Mouse (Mus musculus): ENCODE results near the gene Fam90a1b. TPM values are rescaled to one million over a fixed set of nuclear protein-coding genes. Genes with fewer than 3 reads are reported as not detected.
"Not testable (repeated sequence)": the region's sequence is repeated elsewhere in the genome, so short reads cannot be mapped to it uniquely, and the experiment has no call there.

The Fam90a1b gene
- 0.12 TPM in 1 of 2 replicates, not detected in the other for polyA plus RNA-seq (2014; fragmentation: Nextera tagmentation; extraction: Ambion mirVana)

GRCm38 (mm10) chrX:94366670-94367241, at the start of gene Fam90a1b, which contains the start of gene Apoo:
TSS of gene Fam90a1b (minus strand) at chrX:94366777.
TSS of gene Apoo (plus strand) at chrX:94367117.
- Histone ChIP-seq H3K4me1 (replicated peaks; ENCODE audit: control insufficient read depth, insufficient read depth, low read length) (no peaks in the 10 kb centered on the region), H3K27me3 (replicated peaks; ENCODE audit: control insufficient read depth, insufficient read depth, low read length) (peaks cover 51% of the 10 kb centered on the region), H3K4me2 (ENCODE audit: low read length) (peak within 1 kb of the TSS; percentile 51), H3K9ac (ENCODE audit: low read length) (peak within 1 kb of the TSS; percentile 39), H3K4me3 (ENCODE audit: low read depth, low read length) (peak within 1 kb of the TSS; percentile 52), H3K27ac (ENCODE audit: low read depth) (no peak within 1 kb of the TSS), H3K36me3 (ENCODE audit: control insufficient read depth, insufficient read depth, low read length) (no peaks in the 10 kb centered on the region), H3K9me3 (ENCODE audit: control insufficient read depth, low read length) (no peaks in the 10 kb centered on the region)
- WGBS, result 7% methylated on average over 45 of the region's 46 CpGs
- ATAC-seq (replicated peaks; ENCODE audit: low FRiP score, low TSS enrichment, low read depth) (peak; percentile 98), DNase-seq (ENCODE audit: low spot score) (peak; percentile 94)

DNA sequence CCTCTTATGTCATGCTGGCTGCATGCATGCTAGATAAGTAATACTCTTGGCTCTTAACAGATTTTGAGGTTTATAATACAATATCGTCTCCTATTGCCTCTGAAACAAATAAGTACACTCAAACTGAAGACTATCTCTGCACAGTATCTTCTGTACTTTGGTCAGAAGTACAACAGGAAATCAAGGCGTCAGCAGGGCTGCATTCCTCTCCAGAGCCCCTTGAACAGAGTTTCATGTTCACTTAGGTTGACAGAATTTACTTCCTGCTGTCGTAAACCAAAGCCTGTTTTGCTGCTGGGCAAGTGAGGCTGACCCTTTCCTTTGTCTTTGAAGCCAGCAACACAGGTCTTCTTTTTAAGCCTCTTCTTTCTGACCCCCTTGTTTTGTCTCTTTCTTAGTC, 42.4 kb upstream of the Fam90a1b start:
- Histone ChIP-seq H3K36me3 (ENCODE audit: control insufficient read depth, insufficient read depth, low read length) (no peaks in the 10 kb centered on the region), H3K27me3 (replicated peaks; ENCODE audit: control insufficient read depth, insufficient read depth, low read length) (peaks cover 3% of the 10 kb centered on the region; the same call in 1 of the 2 replicates), H3K9me3 (ENCODE audit: control insufficient read depth, low read length) (no peaks in the 10 kb centered on the region), H3K27ac (ENCODE audit: low read depth) (no peak overlapping the region), H3K9ac (ENCODE audit: low read length) (no peak overlapping the region), H3K4me3 (ENCODE audit: low read depth, low read length) (no peak overlapping the region), H3K4me1 (replicated peaks; ENCODE audit: control insufficient read depth, insufficient read depth, low read length) (no peaks in the 10 kb centered on the region), H3K4me2 (ENCODE audit: low read length) (no peak overlapping the region)
- DNase-seq (ENCODE audit: low spot score) (no peak), ATAC-seq (replicated peaks; ENCODE audit: low FRiP score, low TSS enrichment, low read depth) (no peak)
- 31% methylated on average over 3 of the region's 3 CpGs for WGBS

DNA sequence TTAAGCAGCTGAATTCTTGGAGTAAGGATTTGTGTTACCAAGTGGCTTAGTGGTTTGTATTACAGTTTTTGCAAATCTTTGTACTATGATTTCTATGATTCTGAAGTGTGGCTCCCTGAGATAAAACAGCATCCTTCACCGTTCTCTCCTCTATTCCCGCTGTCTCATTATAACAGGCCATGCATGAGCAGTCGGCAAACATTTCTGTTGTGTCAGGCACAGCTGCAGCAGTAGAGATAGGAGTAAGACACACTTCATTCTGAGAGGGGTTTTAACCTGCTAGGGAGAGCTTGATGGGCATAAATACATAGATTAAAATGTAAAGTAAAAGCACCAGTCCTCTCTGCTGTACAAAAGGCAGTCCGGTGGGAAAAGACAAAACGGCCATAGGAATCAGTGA, 12.2 kb upstream of the Fam90a1b start:
- no peak for DNase-seq (ENCODE audit: low spot score)
- H3K27ac ChIP-seq (ENCODE audit: low read depth), result no peak overlapping the region
- no peak overlapping the region for H3K4me3 ChIP-seq (ENCODE audit: low read depth, low read length)
- peaks cover 9% of the 10 kb centered on the region; the same call in 1 of the 2 replicates for H3K36me3 ChIP-seq (ENCODE audit: control insufficient read depth, insufficient read depth, low read length)
- no peak for ATAC-seq (replicated peaks; ENCODE audit: low FRiP score, low TSS enrichment, low read depth)
- H3K4me1 ChIP-seq (replicated peaks; ENCODE audit: control insufficient read depth, insufficient read depth, low read length), result no peaks in the 10 kb centered on the region
- no peak overlapping the region for H3K9ac ChIP-seq (ENCODE audit: low read length)
- no peaks in the 10 kb centered on the region for H3K9me3 ChIP-seq (ENCODE audit: control insufficient read depth, low read length)
- 86% methylated on average over 5 of the region's 5 CpGs for WGBS
- no peaks in the 10 kb centered on the region for H3K27me3 ChIP-seq (replicated peaks; ENCODE audit: control insufficient read depth, insufficient read depth, low read length)
- H3K4me2 ChIP-seq (ENCODE audit: low read length), result no peak overlapping the region

DNA sequence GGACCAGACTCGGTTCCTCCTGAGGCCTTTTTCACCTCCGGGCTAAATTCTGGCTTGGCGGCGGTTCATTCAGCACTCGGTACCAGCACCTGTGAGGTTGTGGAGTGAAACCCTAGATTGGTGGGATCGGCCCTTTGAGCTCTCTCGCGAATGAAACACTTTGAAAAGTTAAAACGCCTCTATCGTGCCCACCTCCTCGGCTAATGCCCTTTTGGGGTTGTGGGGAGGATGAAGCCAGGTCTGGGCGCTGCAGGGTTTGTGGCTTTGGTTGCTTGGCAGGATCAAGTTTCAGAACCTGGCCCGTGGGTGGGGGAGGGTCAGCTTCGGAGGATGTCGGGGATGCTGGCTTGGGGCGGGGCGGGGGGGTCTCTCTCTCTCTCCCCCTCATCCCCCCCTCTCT, 671 bp upstream of the Fam90a1b start:
- peak; percentile 47 for ATAC-seq (replicated peaks; ENCODE audit: low FRiP score, low TSS enrichment, low read depth)
- Histone ChIP-seq H3K9me3 (ENCODE audit: control insufficient read depth, low read length) (no peaks in the 10 kb centered on the region), H3K9ac (ENCODE audit: low read length) (peak overlapping the region; percentile 39), H3K4me2 (ENCODE audit: low read length) (peak overlapping the region; percentile 38), H3K4me3 (ENCODE audit: low read depth, low read length) (peak overlapping the region; percentile 52), H3K4me1 (replicated peaks; ENCODE audit: control insufficient read depth, insufficient read depth, low read length) (no peaks in the 10 kb centered on the region), H3K36me3 (ENCODE audit: control insufficient read depth, insufficient read depth, low read length) (no peaks in the 10 kb centered on the region), H3K27ac (ENCODE audit: low read depth) (no peak overlapping the region), H3K27me3 (replicated peaks; ENCODE audit: control insufficient read depth, insufficient read depth, low read length) (peaks cover 47% of the 10 kb centered on the region)
- WGBS, result 22% methylated on average over 15 of the region's 17 CpGs
- no peak for DNase-seq (ENCODE audit: low spot score)

GRCm38 (mm10) chrX:94366029-94366428, 548 bp downstream of the Fam90a1b start:
- ATAC-seq (replicated peaks; ENCODE audit: low FRiP score, low TSS enrichment, low read depth) (no peak), DNase-seq (ENCODE audit: low spot score) (peak; percentile 68)
- no peaks in the 10 kb centered on the region for H3K36me3 ChIP-seq (ENCODE audit: control insufficient read depth, insufficient read depth, low read length)
- H3K4me2 ChIP-seq (ENCODE audit: low read length), result peak overlapping the region; percentile 51
- H3K4me1 ChIP-seq (replicated peaks; ENCODE audit: control insufficient read depth, insufficient read depth, low read length), result no peaks in the 10 kb centered on the region
- H3K4me3 ChIP-seq (ENCODE audit: low read depth, low read length), result peak overlapping the region; percentile 27
- WGBS, result 20% methylated on average over 16 of the region's 16 CpGs
- no peak overlapping the region for H3K27ac ChIP-seq (ENCODE audit: low read depth)
- peaks cover 53% of the 10 kb centered on the region for H3K27me3 ChIP-seq (replicated peaks; ENCODE audit: control insufficient read depth, insufficient read depth, low read length)
- H3K9ac ChIP-seq (ENCODE audit: low read length), result no peak overlapping the region
- no peaks in the 10 kb centered on the region for H3K9me3 ChIP-seq (ENCODE audit: control insufficient read depth, low read length)

DNA sequence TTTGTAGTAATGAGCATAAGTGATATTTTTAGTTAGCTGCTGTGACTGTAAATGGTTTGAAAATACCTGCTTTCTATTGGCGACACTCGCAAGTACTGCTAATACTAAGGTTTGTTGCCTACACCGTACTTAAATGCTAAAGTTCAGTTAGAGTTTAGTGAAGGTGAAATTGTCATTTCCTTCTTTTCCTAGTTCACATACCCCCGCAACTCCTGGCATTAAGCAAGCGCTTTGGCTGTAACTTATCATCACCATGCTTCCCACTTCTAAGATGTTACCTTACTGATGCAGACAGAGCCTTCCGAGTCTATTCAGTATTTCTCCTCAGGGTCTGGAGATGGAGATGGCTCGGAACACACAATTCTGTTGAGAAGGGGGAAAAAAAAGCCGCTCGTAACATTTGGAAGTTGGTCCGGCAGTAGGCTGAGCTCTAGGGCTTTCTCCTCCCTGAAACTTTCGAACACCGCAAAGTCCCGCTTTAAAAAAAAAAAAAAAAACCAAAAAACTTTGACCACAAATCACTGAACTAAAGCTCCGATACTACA, 1.1 kb downstream of the Fam90a1b start:
- H3K27ac ChIP-seq (ENCODE audit: low read depth), result no peak overlapping the region
- DNase-seq (ENCODE audit: low spot score), result peak; percentile 57
- peaks cover 59% of the 10 kb centered on the region for H3K27me3 ChIP-seq (replicated peaks; ENCODE audit: control insufficient read depth, insufficient read depth, low read length)
- 20% methylated on average over 14 of the region's 14 CpGs for WGBS
- H3K9ac ChIP-seq (ENCODE audit: low read length), result no peak overlapping the region
- H3K4me3 ChIP-seq (ENCODE audit: low read depth, low read length), result 0 out of 2 replicates have a peak overlapping the region, but pooled peaks have one; percentile 27
- no peaks in the 10 kb centered on the region for H3K36me3 ChIP-seq (ENCODE audit: control insufficient read depth, insufficient read depth, low read length)
- ATAC-seq (replicated peaks; ENCODE audit: low FRiP score, low TSS enrichment, low read depth), result no peak
- no peaks in the 10 kb centered on the region for H3K4me1 ChIP-seq (replicated peaks; ENCODE audit: control insufficient read depth, insufficient read depth, low read length)
- peak overlapping the region; percentile 51 for H3K4me2 ChIP-seq (ENCODE audit: low read length)
- no peaks in the 10 kb centered on the region for H3K9me3 ChIP-seq (ENCODE audit: control insufficient read depth, low read length)

DNA sequence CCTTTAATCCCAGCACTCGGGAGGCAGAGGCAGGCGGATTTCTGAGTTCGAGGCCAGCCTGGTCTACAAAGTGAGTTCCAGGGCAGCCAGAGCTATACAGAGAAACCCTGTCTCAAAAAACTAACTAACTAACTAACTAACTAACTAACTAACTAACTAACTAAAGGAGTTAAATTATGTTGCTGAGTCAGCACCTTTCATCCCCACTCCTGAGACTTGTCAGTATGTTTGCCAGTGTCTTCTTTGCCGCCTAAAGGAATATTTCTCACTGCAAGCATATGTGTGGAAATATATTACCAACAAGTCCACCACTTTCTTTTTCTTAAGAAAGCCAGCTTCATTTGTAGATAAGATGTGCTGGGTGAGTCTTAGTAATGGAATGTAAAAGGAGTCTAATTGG, 22.9 kb downstream of the Fam90a1b start:
- 83% methylated on average over 4 of the region's 4 CpGs for WGBS
- not testable (repeated sequence) for H3K4me1 ChIP-seq (replicated peaks; ENCODE audit: control insufficient read depth, insufficient read depth, low read length); H3K4me3 ChIP-seq (ENCODE audit: low read depth, low read length); H3K36me3 ChIP-seq (ENCODE audit: control insufficient read depth, insufficient read depth, low read length); H3K9ac ChIP-seq (ENCODE audit: low read length); H3K27me3 ChIP-seq (replicated peaks; ENCODE audit: control insufficient read depth, insufficient read depth, low read length); H3K4me2 ChIP-seq (ENCODE audit: low read length); H3K27ac ChIP-seq (ENCODE audit: low read depth); ATAC-seq (replicated peaks; ENCODE audit: low FRiP score, low TSS enrichment, low read depth); DNase-seq (ENCODE audit: low spot score); H3K9me3 ChIP-seq (ENCODE audit: control insufficient read depth, low read length)

DNA sequence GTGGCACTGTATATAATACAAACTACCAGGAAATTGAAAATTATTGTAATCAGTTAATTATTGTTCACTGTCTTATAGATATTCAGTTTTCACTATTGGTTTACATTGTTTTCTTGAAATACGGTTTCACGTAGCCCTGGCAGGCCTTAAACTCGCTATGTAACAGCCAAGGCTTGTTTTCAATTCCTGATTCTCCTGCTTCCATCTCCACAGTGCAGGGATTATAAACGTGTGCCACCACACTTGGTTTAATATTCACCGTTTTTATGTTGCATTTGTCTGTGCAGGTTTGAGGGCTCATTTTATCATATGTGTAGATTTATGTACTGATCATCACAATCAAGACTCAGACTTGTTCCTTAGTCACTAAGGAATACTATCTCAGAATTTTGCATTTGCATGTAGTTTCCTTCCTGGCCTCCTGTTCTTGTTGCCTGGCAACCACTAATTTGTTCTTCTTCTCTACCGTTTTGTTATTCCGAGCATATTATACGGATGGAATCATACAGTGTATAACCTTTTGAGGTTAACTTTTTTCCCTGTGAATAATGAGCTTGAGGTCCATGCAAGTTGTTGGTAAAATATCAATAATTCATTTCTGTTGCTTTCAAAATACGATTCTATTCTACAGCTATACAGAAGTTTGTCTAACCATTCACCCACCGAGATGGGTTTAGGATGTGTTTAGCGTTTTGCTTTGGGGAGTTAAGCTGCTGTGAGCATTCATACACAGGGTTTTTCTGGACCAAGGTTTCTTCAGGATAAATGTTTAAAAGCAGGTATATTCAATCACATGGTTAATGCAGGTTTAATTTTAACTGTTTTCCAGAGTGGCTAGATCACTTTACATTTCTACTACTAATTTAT, 45.3 kb downstream of the Fam90a1b start:
- Histone ChIP-seq H3K9ac (ENCODE audit: low read length) (no peak overlapping the region), H3K9me3 (ENCODE audit: control insufficient read depth, low read length) (no peaks in the 10 kb centered on the region), H3K27ac (ENCODE audit: low read depth) (no peak overlapping the region), H3K4me2 (ENCODE audit: low read length) (no peak overlapping the region), H3K4me3 (ENCODE audit: low read depth, low read length) (no peak overlapping the region), H3K27me3 (replicated peaks; ENCODE audit: control insufficient read depth, insufficient read depth, low read length) (peaks cover 6% of the 10 kb centered on the region; the same call in 1 of the 2 replicates), H3K4me1 (replicated peaks; ENCODE audit: control insufficient read depth, insufficient read depth, low read length) (no peaks in the 10 kb centered on the region), H3K36me3 (ENCODE audit: control insufficient read depth, insufficient read depth, low read length) (no peaks in the 10 kb centered on the region)
- WGBS, result 76% methylated on average over 11 of the region's 11 CpGs
- ATAC-seq (replicated peaks; ENCODE audit: low FRiP score, low TSS enrichment, low read depth), result no peak
- DNase-seq (ENCODE audit: low spot score), result no peak

Measured in intestine, embryonic 14.5 days (tissue).